Mouse (Mus musculus) left cerebral cortex, adult 8-10 months (tissue): ENCODE measurements around the gene Golt1a. TPM values are rescaled to one million over a fixed set of nuclear protein-coding genes. Genes with fewer than 3 reads are reported as not detected.
"Not testable (repeated sequence)": the region's sequence is repeated elsewhere in the genome, so short reads cannot be mapped to it uniquely, and the experiment has no call there.

Source experiments
- DNase-seq, 2 experiments: peaks; one replicate each; pipeline ENCODE4 v3.0.0; 2022; ENCODE audit warnings: low spot score in 2 of 2
- total RNA-seq, 4 experiments: library from RNA; stranded (reverse); gene quantifications; 2 replicates each; pipeline ENCODE4 v1.2.4; 2022

Golt1a gene
- total RNA-seq, 4 experiments from 2014 or later = 0.28 to 4.8 (median 2.4) TPM

DNA sequence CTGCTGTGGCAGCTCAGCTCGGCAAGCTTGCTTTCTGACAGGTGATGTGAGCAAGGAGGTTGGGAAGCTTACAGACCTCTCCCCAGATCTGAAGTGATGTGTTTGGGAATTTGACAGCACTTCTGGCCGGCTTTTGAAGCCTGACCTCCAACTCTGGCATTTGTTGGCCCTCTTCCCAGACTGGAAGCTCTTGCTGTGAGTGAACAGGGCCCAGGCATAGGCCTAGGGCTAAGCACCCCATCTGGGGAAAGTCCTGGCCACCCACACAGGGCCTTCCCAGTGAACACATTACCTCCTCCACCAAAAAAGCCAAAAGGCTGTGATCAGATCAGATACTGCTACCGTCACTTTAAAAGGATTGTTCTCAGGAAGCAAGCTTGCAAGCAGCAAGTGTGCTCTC, 7.1 kb upstream of the Golt1a start:
- DNase-seq = no peak

DNA sequence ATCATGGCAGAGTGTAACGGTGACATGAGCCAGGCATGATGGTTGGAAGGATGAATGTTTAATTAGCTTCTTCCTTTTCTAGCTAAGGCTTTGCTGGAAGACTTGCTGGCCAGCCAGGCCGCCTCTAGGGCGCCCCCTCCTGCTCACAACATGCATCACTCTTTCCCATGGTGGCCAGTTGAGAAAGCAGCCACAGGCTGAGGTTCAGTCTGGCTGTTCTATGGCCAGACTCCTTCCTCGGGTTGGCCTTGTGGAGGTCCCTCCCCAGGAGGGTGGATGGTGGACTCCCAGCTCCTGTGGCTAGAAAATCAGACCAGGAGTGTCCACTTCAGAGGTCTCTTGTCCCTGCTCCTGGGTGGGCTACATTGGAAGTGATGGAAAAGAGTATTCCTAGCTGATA, 2.8 kb upstream of the Golt1a start:
- peak; percentile 61 to 70 for DNase-seq

DNA sequence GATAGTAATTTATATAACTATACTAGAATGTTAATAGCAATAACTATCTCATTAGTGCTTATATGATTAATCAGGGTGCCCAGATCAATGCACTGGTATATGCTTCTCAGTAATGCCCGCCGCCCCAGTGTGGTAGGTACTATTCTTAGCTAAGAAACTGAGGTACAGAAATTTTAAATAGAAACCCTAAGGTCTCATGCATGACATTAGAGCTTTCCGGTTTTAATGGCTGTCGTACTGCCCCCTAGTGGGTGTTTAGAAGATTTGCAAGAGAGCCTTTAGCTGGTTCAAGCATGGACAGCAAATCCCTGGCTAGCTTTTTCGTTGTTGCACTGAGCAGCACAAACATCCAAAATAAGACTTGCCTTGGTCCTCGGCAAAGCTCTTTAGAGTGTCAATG, 2.3 kb upstream of the Golt1a start:
- no peak for DNase-seq

DNA sequence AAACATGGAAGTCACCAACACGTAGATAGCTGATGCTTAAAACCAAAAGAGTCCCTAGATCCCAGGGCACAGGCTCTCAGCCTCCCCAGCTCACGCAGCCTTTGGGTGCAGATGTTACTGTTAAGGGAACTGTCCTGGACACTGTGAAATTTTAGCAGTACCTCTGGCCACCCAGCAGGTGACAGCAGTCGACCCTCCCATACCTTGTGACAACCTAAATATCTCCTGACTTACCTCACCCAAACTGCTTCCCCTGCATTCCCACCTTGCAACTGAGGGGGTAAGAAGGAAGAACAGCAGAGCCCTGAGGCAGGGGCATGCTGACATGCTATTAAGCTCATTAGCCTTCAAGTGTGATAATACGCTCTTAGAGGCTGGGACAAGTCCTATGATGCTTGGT, 1.6 kb downstream of the Golt1a start:
- DNase-seq = no peak

DNA sequence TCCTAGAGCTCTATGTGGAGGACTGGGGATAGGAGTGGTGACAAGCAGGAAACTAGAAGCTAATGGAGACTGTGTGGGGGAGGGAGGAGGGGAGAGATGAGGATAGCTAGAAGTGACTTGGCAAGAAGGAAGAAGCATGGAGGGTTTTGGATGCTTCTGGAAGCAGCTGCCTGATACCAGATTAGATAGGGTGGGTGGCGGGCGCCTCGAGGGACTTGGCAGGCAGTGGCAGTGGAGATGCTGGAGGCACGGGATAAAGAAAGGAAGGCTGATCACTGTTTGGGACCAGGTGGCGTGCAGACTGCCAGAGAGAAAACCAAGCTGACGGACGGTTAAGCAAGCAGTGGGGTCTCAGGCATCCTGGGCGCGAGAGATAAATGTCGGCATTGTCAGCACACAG, 2.3 kb downstream of the Golt1a start:
- DNase-seq = peak in 1 of 2 experiments; percentile 91

DNA sequence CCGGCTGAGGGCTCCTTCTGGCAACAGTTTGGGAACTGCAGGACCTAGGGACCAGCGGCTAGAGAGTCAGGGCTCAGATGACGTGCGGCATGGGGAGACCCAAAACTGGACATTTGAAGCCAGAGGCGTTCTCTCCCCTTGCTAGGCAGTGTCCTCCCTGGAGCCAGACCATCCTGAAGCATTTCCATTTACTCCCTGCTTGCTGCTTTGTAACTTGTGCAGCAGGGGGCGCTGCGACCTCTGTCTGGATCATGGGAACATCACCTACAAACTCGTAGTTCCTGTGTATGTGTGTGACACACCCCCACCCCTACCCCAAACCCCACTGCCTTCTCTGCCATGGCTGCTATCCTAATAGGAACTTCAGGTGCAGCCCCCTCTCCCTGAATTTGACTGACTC, 4.8 kb downstream of the Golt1a start:
- DNase-seq = no peak

DNA sequence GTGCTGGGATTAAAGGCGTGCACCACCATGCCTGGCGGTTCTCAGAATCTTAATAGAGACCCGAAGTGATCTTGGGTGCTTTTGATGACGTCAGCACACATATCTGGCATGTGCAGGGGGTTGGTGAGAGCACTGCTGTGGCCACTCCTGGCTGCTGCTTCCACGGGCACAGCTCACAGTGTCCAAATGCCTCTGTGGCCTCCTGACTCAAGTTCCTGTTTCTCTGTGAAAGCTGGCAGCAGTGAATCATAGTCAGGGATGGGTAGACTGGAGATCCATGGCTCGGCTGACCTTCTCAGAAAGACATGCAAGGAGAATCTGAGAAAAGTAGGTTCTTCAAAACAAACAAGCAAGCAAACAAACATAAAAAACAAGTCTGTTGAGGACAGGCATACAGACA, 6.2 kb downstream of the Golt1a start:
- no peak for DNase-seq

DNA sequence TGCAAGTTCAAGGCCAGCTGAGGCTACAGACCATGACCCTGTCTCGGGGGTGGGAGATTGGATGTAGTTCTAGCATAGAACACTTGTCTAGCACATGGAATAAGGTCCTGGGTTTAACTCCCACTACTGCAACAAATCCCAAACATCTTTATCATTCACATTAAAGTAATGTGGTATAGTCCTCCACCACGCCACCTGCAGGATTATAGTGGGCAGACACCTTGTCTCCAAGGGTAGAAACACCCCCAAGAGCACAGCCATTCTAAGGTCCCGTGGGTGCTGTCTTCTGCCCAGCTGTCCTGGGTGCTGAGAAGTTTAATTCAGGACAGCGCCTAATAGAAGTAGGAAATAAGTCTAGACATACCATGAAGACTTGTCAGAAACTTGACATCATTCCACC, 7.0 kb downstream of the Golt1a start:
- DNase-seq = no peak

DNA sequence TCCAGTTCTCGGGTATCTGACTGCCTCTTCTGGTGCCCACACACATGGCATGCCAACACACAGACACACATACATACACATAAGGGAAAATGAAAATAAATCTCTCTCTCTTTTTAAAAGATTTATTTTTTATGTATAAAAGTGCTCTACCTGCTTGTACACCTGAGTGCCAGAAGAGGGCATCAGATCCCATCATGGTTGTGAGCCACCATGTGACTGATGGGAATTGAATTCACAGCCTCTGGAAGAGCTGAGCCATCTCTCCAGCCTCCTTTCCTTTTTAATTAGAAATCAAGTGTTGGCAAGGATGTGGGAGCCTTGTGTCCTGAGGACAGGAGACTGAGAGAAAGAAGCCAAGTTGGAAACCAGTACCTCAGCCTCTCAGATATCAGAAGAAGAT, 7.5 kb downstream of the Golt1a start:
- no peak for DNase-seq

DNA sequence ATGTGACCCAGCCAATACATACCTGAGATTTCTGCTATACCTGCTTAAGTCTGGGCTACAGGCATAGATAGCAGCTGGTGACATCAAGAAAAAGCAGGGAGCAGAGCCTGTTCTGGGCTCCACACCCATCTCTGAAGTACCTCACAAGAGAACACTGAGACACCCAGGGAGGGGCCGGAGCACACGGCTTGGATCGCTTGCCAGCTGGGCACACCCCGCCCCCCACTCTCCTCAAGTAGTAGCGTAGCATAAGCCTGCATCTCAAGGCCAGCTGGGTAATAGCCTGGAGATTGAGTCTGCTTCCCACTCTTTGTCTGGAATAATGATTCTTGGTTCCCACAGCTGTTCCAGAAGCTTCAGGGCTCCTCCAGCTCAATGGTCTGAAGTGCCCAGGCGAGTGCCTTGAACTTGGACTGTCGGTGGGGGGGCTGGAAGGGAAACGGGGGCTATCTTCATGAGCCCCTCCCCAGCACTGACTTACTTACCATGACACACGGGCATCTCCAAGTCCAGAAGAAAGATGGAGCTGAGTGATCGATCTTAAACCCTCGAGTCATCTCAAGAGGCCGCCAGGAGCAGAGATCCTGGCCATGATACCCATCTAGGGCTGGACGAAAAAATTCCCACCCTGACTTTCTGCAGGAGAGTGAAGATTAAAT, 11.8 kb downstream of the Golt1a start, which contains the start of gene Kiss1:
Gene Kiss1 (plus strand): TSS at position 609 of the 659 bp plus-strand sequence.
- no peak for DNase-seq

DNA sequence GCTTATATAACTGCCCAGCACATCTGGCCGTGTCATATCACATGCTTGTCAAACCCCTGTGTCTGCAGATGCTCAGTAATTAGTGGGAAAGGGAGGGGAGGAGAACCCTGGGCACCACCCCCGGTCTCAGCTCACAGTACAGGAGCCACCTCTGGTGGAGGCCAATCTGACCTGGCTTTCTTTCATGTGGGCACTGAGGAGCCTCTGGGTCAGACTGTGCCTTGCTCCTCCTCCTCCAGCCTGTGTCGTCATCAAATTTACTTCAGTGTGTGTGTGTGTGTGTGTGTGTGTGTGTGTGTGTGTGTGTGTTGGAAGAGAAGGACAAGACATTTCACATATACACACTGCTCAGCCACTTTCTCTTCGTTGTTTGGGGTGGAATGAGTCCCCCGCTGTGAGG, 13.7 kb downstream of the Golt1a start:
- no peak for DNase-seq

DNA sequence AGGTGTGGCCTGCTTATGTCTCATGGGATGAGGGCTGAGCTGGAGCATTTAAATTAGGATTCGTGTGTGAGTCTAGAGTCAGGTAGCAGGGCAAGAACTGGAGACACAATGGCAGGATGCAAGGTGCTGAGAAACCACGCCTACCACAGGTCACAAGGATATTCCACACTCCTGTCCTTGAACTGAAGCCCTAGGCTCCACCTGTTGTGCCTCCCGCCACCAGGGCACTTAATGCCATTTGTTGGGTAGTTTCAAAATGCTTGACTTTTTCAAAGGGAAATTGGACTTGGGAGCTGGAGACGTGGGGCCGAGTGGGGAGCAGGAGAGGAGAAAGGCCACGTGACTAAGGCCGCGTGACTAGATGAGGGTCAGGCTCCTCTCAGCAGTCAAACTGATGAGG, 16.4 kb downstream of the Golt1a start:
- DNase-seq = no peak

DNA sequence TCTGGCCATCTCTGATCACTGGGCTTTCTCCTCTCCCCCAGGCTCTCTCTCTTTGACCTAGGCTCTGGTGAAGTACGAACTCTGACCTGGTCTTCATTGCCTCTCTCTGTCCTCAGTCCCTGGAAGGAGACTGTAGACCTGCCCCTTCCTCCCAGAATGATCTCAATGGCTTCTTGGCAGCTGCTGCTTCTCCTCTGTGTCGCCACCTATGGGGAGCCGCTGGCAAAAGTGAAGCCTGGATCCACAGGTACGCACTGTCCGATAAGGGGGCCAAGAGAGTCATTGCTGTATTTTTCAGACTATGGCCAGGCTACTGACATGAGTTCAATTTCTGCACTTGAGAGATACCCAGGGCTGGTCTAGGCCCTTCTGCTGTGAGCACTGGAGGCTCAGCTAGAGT, 17.5 kb downstream of the Golt1a start:
- DNase-seq = no peak

DNA sequence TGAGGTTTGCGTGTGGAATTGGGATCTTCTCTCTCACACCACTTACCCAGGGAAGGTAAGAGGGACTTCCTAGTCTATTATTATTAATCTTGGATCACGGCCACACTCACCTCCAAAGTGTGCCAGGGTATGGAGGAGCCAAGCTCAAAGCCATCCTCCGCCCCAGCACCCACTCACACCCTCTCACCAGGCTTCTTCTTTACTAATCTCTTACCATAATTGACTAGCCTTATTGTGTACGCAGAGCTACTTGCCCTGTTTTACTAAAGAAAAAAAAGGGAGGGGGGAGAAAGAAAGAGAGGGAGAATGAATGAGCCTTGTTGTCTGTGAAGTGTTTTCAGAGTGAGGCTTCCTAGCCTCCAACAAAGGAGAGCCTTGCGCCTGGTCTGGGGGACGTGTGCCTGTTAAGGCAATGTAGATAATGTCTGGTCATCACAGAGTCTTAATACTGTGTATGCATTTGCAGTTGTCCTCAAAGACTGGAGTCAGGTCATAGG, 18.7 kb downstream of the Golt1a start:
- no peak for DNase-seq

DNA sequence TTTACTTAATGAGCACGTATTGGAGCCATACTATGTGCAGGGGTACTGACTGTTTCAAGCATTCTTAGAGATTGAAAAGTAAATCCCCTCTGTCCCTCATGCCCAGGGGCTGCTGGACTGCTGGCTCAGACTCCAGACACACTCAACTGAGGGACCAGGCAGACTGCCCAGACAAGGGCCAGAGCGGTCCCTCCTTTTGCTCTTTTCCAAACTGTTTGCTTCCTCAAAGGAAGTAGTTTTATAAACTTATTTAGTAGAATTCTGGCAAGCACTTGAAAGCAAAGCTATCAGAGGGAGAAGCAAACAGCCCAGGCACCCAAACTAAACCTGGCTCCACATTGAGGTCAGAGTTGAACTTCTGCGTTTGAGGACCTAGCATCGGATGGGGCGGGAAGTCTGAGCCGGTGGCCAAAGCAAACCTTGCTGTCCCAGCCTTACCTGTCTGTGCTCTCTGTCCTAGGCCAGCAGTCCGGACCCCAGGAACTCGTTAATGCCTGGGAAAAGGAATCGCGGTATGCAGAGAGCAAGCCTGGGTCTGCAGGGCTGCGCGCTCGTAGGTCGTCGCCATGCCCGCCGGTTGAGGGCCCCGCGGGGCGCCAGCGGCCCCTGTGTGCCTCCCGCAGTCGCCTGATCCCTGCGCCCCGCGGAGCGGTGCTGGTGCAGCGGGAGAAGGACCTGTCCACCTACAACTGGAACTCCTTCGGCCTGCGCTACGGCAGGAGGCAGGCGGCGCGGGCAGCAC, 19.5 kb downstream of the Golt1a start:
- no peak for DNase-seq

DNA sequence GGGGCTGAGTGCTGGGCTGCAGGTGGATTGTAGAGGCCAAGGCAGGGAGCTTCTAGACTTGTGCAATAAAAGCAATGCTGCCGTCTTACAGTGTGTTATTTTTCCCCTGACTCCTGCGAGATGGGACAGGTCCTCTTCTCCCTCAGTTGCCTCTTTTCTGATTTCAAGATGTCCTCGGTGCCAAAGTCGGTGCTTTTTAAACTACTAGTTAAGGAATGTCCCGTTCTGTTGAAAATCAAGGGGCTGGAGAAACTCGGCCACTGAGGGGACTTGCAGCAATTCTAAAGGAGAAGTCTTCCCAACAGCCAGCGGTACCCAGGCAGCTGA, 20.0 kb downstream of the Golt1a start:
- no peak for DNase-seq

DNA sequence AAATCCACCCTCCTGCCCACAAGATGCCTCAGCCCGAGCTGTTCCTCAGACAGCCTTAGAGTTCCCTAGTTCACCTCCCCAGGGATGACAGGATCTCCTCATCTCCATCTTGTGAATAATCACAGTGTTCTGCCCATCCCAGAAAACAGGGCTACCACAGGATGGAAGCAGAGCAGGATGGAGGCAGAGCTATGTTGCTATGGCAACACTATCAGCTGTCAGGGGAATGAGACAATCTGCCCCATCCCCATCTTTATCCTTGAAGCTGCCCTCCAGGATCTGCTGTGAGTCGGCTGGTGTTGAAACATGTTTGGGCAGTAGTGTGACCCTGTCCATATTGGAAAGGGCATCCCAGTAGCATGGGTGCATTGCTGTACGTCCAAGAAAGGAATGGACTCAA, 21.5 kb downstream of the Golt1a start:
- no peak for DNase-seq

DNA sequence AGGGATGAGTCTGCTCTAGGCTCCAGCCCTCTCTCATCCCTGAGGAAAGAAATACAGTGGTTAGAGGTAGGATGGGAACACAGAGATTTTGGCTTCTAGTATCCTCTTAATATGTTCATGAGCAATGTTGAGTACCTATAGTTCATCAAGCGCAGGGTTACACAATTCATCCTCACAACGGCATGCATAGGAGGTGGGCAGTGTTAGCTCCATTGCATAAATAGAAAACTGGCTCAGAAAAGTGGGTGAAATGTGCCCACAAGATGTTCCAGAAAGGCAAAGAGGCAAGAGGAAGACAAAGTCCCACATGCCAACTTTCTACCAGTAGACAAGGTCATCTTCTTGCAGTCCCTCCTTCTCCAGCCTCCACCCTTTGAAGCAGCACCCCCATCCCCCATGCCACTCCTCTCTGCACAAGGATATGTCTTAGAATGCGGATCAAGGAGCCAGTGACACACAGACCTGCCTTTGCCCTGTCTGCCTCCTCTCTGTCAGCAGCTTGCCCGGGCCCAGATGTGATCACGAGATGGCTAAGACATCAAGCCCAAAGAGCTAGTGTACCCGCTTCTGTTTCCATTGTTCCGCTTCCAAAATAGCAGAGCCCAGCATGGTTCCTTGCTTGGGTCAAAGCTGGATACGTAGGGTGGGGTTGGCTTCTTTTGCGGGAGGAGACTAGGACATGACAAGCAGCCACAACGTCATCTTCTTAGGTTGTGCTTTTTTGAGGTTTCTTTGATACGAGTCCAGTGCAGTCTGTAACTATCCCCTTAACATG, 23.2 kb downstream of the Golt1a start:
- DNase-seq = no peak

DNA sequence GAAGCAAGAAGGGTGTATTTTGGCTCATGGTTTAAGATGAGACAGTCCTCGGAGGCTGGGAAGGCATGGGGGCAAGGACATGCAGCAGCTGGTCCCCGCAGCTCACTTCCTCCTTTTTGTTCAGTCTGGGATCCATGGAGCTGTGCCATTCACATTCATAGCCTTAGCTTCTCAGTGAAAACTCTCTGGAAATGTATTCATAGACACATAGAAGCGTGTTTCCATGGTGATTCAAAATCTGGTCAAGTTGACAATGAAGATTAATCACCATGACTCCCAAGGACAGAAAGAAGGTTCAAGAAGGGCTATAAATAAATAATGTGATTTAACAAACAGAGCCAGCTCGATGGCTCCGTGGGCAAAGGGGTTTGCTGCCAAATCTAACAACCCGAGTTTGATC, 24.3 kb downstream of the Golt1a start:
- DNase-seq = no peak

DNA sequence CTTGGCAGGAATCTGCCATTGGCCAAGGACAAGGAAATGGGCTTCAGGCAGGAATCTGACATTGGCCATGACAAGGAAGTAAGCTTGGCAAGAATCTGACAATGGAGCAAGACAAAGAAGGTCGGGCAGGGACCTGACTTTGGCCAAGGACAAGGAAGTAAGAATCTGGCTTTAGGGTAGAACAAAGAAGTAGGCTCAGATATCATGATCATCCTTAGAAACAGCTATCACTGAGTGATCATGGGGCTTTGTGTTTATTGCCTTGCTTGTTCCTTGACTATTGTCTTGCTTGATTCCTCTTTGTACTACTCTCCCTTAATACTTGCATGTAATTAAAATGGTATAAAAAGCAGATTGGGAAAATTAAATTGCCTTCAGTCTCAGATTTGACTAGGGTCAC, 30.8 kb downstream of the Golt1a start:
- DNase-seq = not testable (repeated sequence)

DNA sequence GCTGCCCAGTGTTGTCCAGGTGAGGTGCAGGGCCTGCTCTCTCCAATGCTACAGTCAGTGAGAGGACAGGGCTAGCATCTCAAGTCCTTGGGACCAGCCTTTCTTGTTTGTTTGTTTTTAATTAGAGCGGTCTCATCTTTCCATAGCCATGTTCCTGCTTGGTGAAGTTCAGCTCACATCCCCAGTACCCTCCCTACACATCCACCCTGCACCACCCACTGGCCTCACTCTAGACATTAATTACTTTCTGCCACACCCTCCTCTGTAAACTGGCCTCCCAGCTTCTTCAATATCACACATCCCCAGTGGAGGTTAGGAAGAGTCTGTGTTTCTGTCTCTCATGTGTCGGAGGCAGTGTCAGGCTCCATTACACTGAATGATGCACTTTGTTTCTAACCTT, 34.8 kb downstream of the Golt1a start:
- DNase-seq = no peak

DNA sequence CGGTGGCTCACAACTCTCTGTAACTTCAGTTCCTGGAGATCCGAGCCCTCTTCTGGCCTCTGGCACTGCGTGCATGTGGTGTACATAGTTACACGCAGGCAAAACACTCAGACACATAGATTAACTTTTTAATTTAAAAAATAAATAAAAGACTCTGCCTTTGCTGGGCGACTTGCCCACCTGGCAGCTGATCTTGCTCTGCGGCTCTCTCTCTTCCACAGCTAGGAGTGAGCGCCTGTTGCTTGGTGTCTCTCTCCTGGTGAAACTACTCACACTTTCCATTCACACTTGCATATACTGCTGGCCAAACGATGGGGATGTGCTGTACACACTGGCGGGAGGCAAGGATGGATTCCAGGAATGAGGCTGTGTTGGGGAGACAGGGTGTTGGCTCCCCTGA, 36.9 kb downstream of the Golt1a start:
- DNase-seq = no peak
